Mouse (Mus musculus) small intestine, adult 2 months (tissue): ENCODE data around the gene Tgoln1. TPM values are rescaled to one million over a fixed set of nuclear protein-coding genes. Genes with fewer than 3 reads are reported as not detected.

Experiments used
- H3K27ac ChIP-seq: fragments of 200-500 bp; 2 replicates; pipeline ENCODE4 v1.5.1; 2012; ENCODE audit warnings: low read depth, low read length, control low read depth, inconsistent platforms; ENCODE audit not compliant: insufficient read depth
- H3K27me3 ChIP-seq: fragments of 200-500 bp; 2 replicates; pipeline ENCODE4 v1.6.1; 2012; ENCODE audit warnings: mild to moderate bottlenecking, moderate library complexity, low read length, inconsistent platforms; ENCODE audit not compliant: control insufficient read depth, insufficient read depth
- H3K36me3 ChIP-seq: fragments of 200-500 bp; 2 replicates; pipeline ENCODE4 v1.6.1; 2012; ENCODE audit warnings: mild to moderate bottlenecking, low read length, control low read depth, inconsistent platforms; ENCODE audit not compliant: control insufficient read depth, insufficient read depth
- H3K4me1 ChIP-seq: fragments of 200-500 bp; 2 replicates; pipeline ENCODE4 v1.6.1; 2012; ENCODE audit warnings: low read length, inconsistent platforms, mixed read lengths; ENCODE audit not compliant: control insufficient read depth, insufficient read depth, insufficient read length
- H3K4me3 ChIP-seq: fragments of 200-500 bp; 2 replicates; pipeline ENCODE4 v1.5.1; 2012; ENCODE audit warnings: low read depth, mild to moderate bottlenecking, control low read depth, inconsistent platforms, low read length, moderate library complexity
- CTCF ChIP-seq: fragments of 200-500 bp; IDR thresholded peaks from 2 replicates; pipeline ENCODE4 v1.5.1; 2012; ENCODE audit warnings: low read depth, mild to moderate bottlenecking, control low read depth, inconsistent platforms, low read length, moderate library complexity, mixed read lengths; ENCODE audit not compliant: insufficient replicate concordance, insufficient read length; ENCODE audit errors: extremely low read depth
- POLR2A ChIP-seq: fragments of 200-500 bp; IDR thresholded peaks from 2 replicates; pipeline ENCODE4 v1.6.1; 2012; ENCODE audit warnings: low read depth, mild to moderate bottlenecking, control low read depth, inconsistent platforms, low read length, moderate library complexity
- whole genome bisulfite sequencing: fragments of 180-500 bp; shearing (Covaris S2); methylation state at CpG from one replicate; pipeline ENCODE4 v1.1.7; 2018; 5-methylcytosine and 5-hydroxymethylcytosine counted together
- polyA plus RNA-seq: library from polyadenylated mRNA; depleted of rRNA; stranded (reverse); fragments of >200 nt; gene quantifications from 2 replicates; pipeline ENCODE4 v1.2.3, GENCODE M21; 2012

The Tgoln1 gene
- polyA plus RNA-seq, 1 experiment: 24.1 TPM

- no peak for TF ChIP-seq CTCF
- TF ChIP-seq POLR2A: no peak
- Histone ChIP-seq H3K4me1 (no peaks in the 10 kb centered on the region), H3K36me3 (no peaks in the 10 kb centered on the region), H3K4me3 (no peak overlapping the region), H3K27ac (no peak overlapping the region), H3K27me3 (no peaks in the 10 kb centered on the region)
- 57% methylated on average over 4 of the region's 4 CpGs for WGBS
These were observed 27.8 kb upstream of the Tgoln1 start for GRCm38 (mm10) chr6:72644576-72644975.

GRCm38 (mm10) chr6:72641218-72641954, 24.6 kb upstream of the Tgoln1 start:
- H3K27me3 ChIP-seq: no peaks in the 10 kb centered on the region

GRCm38 (mm10) chr6:72636940-72637339, 20.1 kb upstream of the Tgoln1 start:
- Histone ChIP-seq H3K27ac (no peak overlapping the region), H3K27me3 (no peaks in the 10 kb centered on the region), H3K36me3 (no peaks in the 10 kb centered on the region), H3K4me1 (peaks cover 4% of the 10 kb centered on the region), H3K4me3 (no peak overlapping the region)
- peak; percentile 9; the same call in 1 of the 2 replicates for TF ChIP-seq CTCF
- TF ChIP-seq POLR2A: no peak
- WGBS: 78% methylated on average over 3 of the region's 3 CpGs

More at GRCm38 (mm10) chr6:72641218-72641954, 24.6 kb upstream of the Tgoln1 start:
- H3K36me3 ChIP-seq: no peaks in the 10 kb centered on the region
- H3K4me1 ChIP-seq: peaks cover under 1% of the 10 kb centered on the region; the same call in 1 of the 2 replicates
- H3K27ac ChIP-seq: no peak overlapping the region
- WGBS: 58% methylated on average over 18 of the region's 18 CpGs
- no peak for TF ChIP-seq POLR2A
- TF ChIP-seq CTCF: no peak
- no peak overlapping the region for H3K4me3 ChIP-seq

- Histone ChIP-seq H3K4me1 (peaks cover 4% of the 10 kb centered on the region), H3K27ac (peak overlapping the region; percentile 29; the same call in 1 of the 2 replicates), H3K27me3 (no peaks in the 10 kb centered on the region), H3K4me3 (peak overlapping the region; percentile 30), H3K36me3 (no peaks in the 10 kb centered on the region)
- TF ChIP-seq CTCF: peak; percentile 87; the same call in 1 of the 2 replicates
- TF ChIP-seq POLR2A: no peak; the same call in 1 of the 2 replicates
- WGBS: 29% methylated on average over 12 of the region's 12 CpGs
These were observed 19.1 kb upstream of the Tgoln1 start for GRCm38 (mm10) chr6:72635760-72636431.

GRCm38 (mm10) chr6:72634311-72634710, 17.5 kb upstream of the Tgoln1 start:
- H3K27ac ChIP-seq: no peak overlapping the region
- H3K4me3 ChIP-seq: no peak overlapping the region
- TF ChIP-seq POLR2A: no peak

GRCm38 (mm10) chr6:72631700-72632099, 14.9 kb upstream of the Tgoln1 start:
- WGBS: 85% methylated on average over 6 of the region's 6 CpGs
- Histone ChIP-seq H3K27me3 (no peaks in the 10 kb centered on the region), H3K4me1 (peaks cover 18% of the 10 kb centered on the region), H3K27ac (no peak overlapping the region), H3K4me3 (no peak overlapping the region), H3K36me3 (no peaks in the 10 kb centered on the region)
- TF ChIP-seq CTCF (no peak), POLR2A (no peak)

More at GRCm38 (mm10) chr6:72634311-72634710, 17.5 kb upstream of the Tgoln1 start:
- Histone ChIP-seq H3K4me1 (peaks cover 13% of the 10 kb centered on the region), H3K27me3 (no peaks in the 10 kb centered on the region), H3K36me3 (no peaks in the 10 kb centered on the region)
- WGBS: 67% methylated on average over 10 of the region's 10 CpGs

GRCm38 (mm10) chr6:72630961-72631360, 14.2 kb upstream of the Tgoln1 start:
- 87% methylated on average over 14 of the region's 14 CpGs for WGBS

More at GRCm38 (mm10) chr6:72630961-72631360, 14.2 kb upstream of the Tgoln1 start:
- H3K4me1 ChIP-seq: peaks cover 14% of the 10 kb centered on the region; the same call in 1 of the 2 replicates
- H3K27ac ChIP-seq: no peak overlapping the region
- no peak overlapping the region for H3K4me3 ChIP-seq
- H3K36me3 ChIP-seq: no peaks in the 10 kb centered on the region
- no peaks in the 10 kb centered on the region for H3K27me3 ChIP-seq
- TF ChIP-seq CTCF: no peak
- TF ChIP-seq POLR2A: no peak
